Mouse (Mus musculus): ENCODE results near the gene Galnt2. TPM values are rescaled to one million over a fixed set of nuclear protein-coding genes. Genes with fewer than 3 reads are reported as not detected.

The Galnt2 gene
- polyA plus RNA-seq, 1 experiment from 2014 or later, result 23.5 TPM

DNA sequence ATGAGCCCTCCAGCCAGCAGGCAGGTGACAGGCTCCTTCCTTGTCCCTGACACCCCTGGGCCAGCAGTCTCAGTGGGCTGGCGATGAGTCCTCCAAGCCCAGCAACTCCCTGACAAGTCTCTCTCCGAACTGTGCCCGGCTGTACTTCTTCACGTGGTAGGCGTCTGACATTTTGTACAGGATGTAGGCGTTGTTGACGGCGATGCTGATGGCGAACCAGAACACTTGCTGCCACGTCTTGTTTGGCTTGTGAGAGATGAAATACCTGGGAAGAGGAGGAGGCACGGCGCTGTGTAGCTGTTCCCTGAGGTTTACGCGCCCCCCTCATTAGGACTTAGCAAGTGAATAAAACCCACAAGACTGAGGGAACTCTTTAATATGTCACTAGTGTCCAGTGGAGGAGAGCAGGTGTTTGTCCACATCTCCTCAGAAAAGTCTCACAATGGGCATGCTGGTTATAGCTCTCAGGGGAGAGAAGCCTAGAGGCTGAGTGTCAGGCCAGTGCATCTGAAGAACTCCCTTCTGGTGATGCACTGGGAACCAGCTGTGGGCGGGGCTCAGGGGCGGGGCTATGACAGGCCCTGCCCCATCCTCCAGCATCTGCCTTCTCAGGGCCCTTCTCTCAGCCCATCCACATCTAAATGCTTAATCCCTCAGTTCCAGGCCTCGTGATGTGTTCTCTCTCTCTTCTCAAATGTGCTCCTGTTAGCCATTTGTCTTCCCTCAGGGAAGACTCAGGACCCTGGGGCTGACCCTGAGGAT, 139.4 kb downstream of the Galnt2 start:
- DNase-seq, result no peak
- no peak overlapping the region for H3K4me2 ChIP-seq (ENCODE audit: low read depth, low read length)
- no peak for TF ChIP-seq CTCF (IDR thresholded peaks at IDR 0.05; ENCODE audit: low read depth)
- TF ChIP-seq EP300 (IDR thresholded peaks at IDR 0.05; ENCODE audit: low read depth), result no peak
- no peaks in the 10 kb centered on the region for H3K4me1 ChIP-seq (ENCODE audit: insufficient read depth)
- no peak for ATAC-seq
- H3K9me3 ChIP-seq (ENCODE audit: low read length), result no peaks in the 10 kb centered on the region
- 75% methylated on average over 17 of the region's 17 CpGs for WGBS (ENCODE audit: insufficient replicate concordance)
- H3K27ac ChIP-seq (ENCODE audit: low read depth), result no peak overlapping the region
- no peak overlapping the region for H3K4me3 ChIP-seq (ENCODE audit: low read depth, low read length)
- H3K27me3 ChIP-seq (ENCODE audit: insufficient read depth, low read length), result no peaks in the 10 kb centered on the region
- no peaks in the 10 kb centered on the region for H3K36me3 ChIP-seq (replicated peaks; ENCODE audit: insufficient read depth, low read length)
- H3K9ac ChIP-seq (replicated peaks), result no peak overlapping the region

GRCm38 (mm10) chr8:124371410-124372123, 140.4 kb downstream of the Galnt2 start:
- ATAC-seq (no peak), DNase-seq (no peak)
- Histone ChIP-seq H3K4me1 (ENCODE audit: insufficient read depth) (no peaks in the 10 kb centered on the region), H3K4me2 (ENCODE audit: low read depth, low read length) (no peak overlapping the region), H3K4me3 (ENCODE audit: low read depth, low read length) (no peak overlapping the region), H3K9ac (replicated peaks) (no peak overlapping the region), H3K36me3 (replicated peaks; ENCODE audit: insufficient read depth, low read length) (no peaks in the 10 kb centered on the region), H3K9me3 (ENCODE audit: low read length) (no peaks in the 10 kb centered on the region), H3K27ac (ENCODE audit: low read depth) (no peak overlapping the region), H3K27me3 (ENCODE audit: insufficient read depth, low read length) (no peaks in the 10 kb centered on the region)
- 81% methylated on average over 23 of the region's 23 CpGs for WGBS (ENCODE audit: insufficient replicate concordance)
- no peak for TF ChIP-seq EP300 (IDR thresholded peaks at IDR 0.05; ENCODE audit: low read depth)
- TF ChIP-seq CTCF (IDR thresholded peaks at IDR 0.05; ENCODE audit: low read depth), result no peak

- Histone ChIP-seq H3K4me3 (ENCODE audit: low read depth, low read length) (no peak overlapping the region), H3K4me1 (ENCODE audit: insufficient read depth) (no peaks in the 10 kb centered on the region), H3K27me3 (ENCODE audit: insufficient read depth, low read length) (no peaks in the 10 kb centered on the region), H3K4me2 (ENCODE audit: low read depth, low read length) (no peak overlapping the region), H3K9ac (replicated peaks) (no peak overlapping the region), H3K36me3 (replicated peaks; ENCODE audit: insufficient read depth, low read length) (no peaks in the 10 kb centered on the region), H3K27ac (ENCODE audit: low read depth) (no peak overlapping the region), H3K9me3 (ENCODE audit: low read length) (no peaks in the 10 kb centered on the region)
- ATAC-seq, result no peak
- no peak for DNase-seq
- 79% methylated on average over 5 of the region's 5 CpGs for WGBS (ENCODE audit: insufficient replicate concordance)
- TF ChIP-seq EP300 (IDR thresholded peaks at IDR 0.05; ENCODE audit: low read depth) (no peak), CTCF (IDR thresholded peaks at IDR 0.05; ENCODE audit: low read depth) (no peak)
These were observed 142.6 kb downstream of the Galnt2 start for GRCm38 (mm10) chr8:124373753-124374152.

DNA sequence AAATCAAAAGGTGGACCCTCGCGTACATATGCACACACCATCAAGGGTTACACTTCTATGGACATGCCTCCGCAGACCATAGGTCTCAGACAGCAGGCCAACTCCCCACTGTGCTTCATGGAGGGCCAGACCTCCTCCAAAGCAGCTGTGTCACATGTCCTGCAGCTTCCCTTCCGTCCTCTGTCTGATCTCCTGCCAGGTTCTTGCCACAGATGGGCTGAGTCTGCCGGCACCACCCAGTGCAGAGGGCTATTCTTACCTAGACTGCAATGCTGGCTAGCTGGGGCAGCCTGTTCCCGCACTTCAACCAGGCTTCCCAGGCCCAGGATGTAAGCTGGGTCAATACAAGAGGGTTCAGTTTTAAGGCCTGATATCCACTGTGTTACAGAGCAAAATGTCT, 144.0 kb downstream of the Galnt2 start:
- no peaks in the 10 kb centered on the region for H3K9me3 ChIP-seq (ENCODE audit: low read length)
- DNase-seq, result no peak
- H3K4me1 ChIP-seq (ENCODE audit: insufficient read depth), result no peaks in the 10 kb centered on the region
- no peak for TF ChIP-seq EP300 (IDR thresholded peaks at IDR 0.05; ENCODE audit: low read depth)
- TF ChIP-seq CTCF (IDR thresholded peaks at IDR 0.05; ENCODE audit: low read depth), result no peak
- ATAC-seq, result no peak
- no peak overlapping the region for H3K4me2 ChIP-seq (ENCODE audit: low read depth, low read length)
- no peak overlapping the region for H3K27ac ChIP-seq (ENCODE audit: low read depth)
- no peak overlapping the region for H3K9ac ChIP-seq (replicated peaks)
- no peaks in the 10 kb centered on the region for H3K27me3 ChIP-seq (ENCODE audit: insufficient read depth, low read length)
- H3K36me3 ChIP-seq (replicated peaks; ENCODE audit: insufficient read depth, low read length), result no peaks in the 10 kb centered on the region
- H3K4me3 ChIP-seq (ENCODE audit: low read depth, low read length), result no peak overlapping the region
- 60% methylated on average over 6 of the region's 6 CpGs for WGBS (ENCODE audit: insufficient replicate concordance)

DNA sequence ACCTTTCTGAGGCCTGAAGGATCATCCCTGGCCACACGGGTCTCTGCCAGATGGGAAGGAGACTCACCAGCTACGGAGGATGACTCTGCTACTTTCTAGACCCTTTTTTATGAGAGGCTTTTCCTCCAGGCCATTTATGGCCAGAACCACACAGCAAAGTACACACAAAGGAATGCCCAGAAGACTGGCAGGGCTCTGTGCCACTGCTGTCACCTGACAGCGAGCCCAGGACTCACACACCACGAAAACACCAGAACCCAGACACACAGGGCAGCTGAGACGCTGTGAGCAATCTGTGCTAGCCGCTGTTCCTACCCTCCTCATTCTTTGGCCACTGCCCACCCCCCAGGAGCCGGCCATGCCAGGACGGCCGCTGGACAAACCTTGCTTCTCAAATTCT, 144.5 kb downstream of the Galnt2 start:
- no peaks in the 10 kb centered on the region for H3K9me3 ChIP-seq (ENCODE audit: low read length)
- TF ChIP-seq CTCF (IDR thresholded peaks at IDR 0.05; ENCODE audit: low read depth), result no peak
- no peak for TF ChIP-seq EP300 (IDR thresholded peaks at IDR 0.05; ENCODE audit: low read depth)
- ATAC-seq (no peak), DNase-seq (no peak)
- no peak overlapping the region for H3K4me2 ChIP-seq (ENCODE audit: low read depth, low read length)
- H3K36me3 ChIP-seq (replicated peaks; ENCODE audit: insufficient read depth, low read length), result no peaks in the 10 kb centered on the region
- no peak overlapping the region for H3K27ac ChIP-seq (ENCODE audit: low read depth)
- no peaks in the 10 kb centered on the region for H3K4me1 ChIP-seq (ENCODE audit: insufficient read depth)
- WGBS (ENCODE audit: insufficient replicate concordance), result 85% methylated on average over 9 of the region's 9 CpGs
- H3K9ac ChIP-seq (replicated peaks), result no peak overlapping the region
- no peaks in the 10 kb centered on the region for H3K27me3 ChIP-seq (ENCODE audit: insufficient read depth, low read length)
- no peak overlapping the region for H3K4me3 ChIP-seq (ENCODE audit: low read depth, low read length)

- H3K9me3 ChIP-seq (ENCODE audit: low read length), result no peaks in the 10 kb centered on the region
- no peak overlapping the region for H3K4me3 ChIP-seq (ENCODE audit: low read depth, low read length)
- H3K27ac ChIP-seq (ENCODE audit: low read depth), result no peak overlapping the region
- DNase-seq, result no peak
- 87% methylated on average over 12 of the region's 12 CpGs for WGBS (ENCODE audit: insufficient replicate concordance)
- ATAC-seq, result no peak
- TF ChIP-seq CTCF (IDR thresholded peaks at IDR 0.05; ENCODE audit: low read depth) (no peak), EP300 (IDR thresholded peaks at IDR 0.05; ENCODE audit: low read depth) (no peak)
- no peak overlapping the region for H3K4me2 ChIP-seq (ENCODE audit: low read depth, low read length)
- H3K27me3 ChIP-seq (ENCODE audit: insufficient read depth, low read length), result no peaks in the 10 kb centered on the region
- no peak overlapping the region for H3K9ac ChIP-seq (replicated peaks)
- H3K36me3 ChIP-seq (replicated peaks; ENCODE audit: insufficient read depth, low read length), result no peaks in the 10 kb centered on the region
- H3K4me1 ChIP-seq (ENCODE audit: insufficient read depth), result no peaks in the 10 kb centered on the region
These were observed 145.2 kb downstream of the Galnt2 start for GRCm38 (mm10) chr8:124376406-124376805.

Measured in liver, postnatal 0 days (tissue).